Mouse (Mus musculus) liver, embryonic 14.5 days (tissue): Measurements from ENCODE around the gene Ptk6. TPM values are rescaled to one million over a fixed set of nuclear protein-coding genes. Genes with fewer than 3 reads are reported as not detected.
A peak's percentile ranks its signal among the peaks of the same experiment; 100 is the strongest.

Source experiments
- ATAC-seq: fragments of 200-750 bp; cut with Nextera tagmentation; 2 replicates; pipeline ENCODE4 v1.8.0; 2017; ENCODE audit warnings: moderate number of reproducible peaks, mild to moderate bottlenecking, moderate library complexity; ENCODE audit not compliant: insufficient read depth
- DNase-seq, 3 experiments: peaks; one replicate each; pipeline ENCODE4 v3.0.0-alpha.2; 2012 to 2013; ENCODE audit warnings: low read depth in 3 of 3, low spot score in 3 of 3
- H3K27ac ChIP-seq: fragments of 300-500 bp; sonication (generic); 2 replicates; pipeline ENCODE4 v1.5.1; 2014; ENCODE audit warnings: moderate library complexity, mild to moderate bottlenecking, control low read depth, inconsistent platforms
- H3K27me3 ChIP-seq: fragments of 300-500 bp; sonication (generic); 2 replicates; pipeline ENCODE4 v1.6.1; 2014; ENCODE audit warnings: mild to moderate bottlenecking, low read length, moderate library complexity; ENCODE audit not compliant: control insufficient read depth, insufficient read depth
- H3K36me3 ChIP-seq: fragments of 300-500 bp; sonication (generic); replicated peaks from 2 replicates; pipeline ENCODE4 v1.6.1; 2014; ENCODE audit warnings: low read depth; ENCODE audit not compliant: control insufficient read depth, insufficient read depth
- H3K4me1 ChIP-seq, 2 experiments: fragments of 200-500 bp in 1 of 2; fragments of 300-500 bp in 1 of 2; sonication (generic) in 1 of 2; replicated peaks; 2 replicates each; pipeline ENCODE4 v1.6.1; 2012 to 2014; ENCODE audit warnings: antibody characterized with exemption in 1 of 2, inconsistent platforms in 1 of 2, low read length in 1 of 2; ENCODE audit not compliant: control insufficient read depth in 2 of 2, insufficient read depth in 2 of 2
- H3K4me2 ChIP-seq: fragments of 300-500 bp; sonication (generic); 2 replicates; pipeline ENCODE4 v1.6.1; 2014; ENCODE audit warnings: low read depth, mild to moderate bottlenecking, control low read depth, moderate library complexity
- H3K4me3 ChIP-seq, 2 experiments: fragments of 200-500 bp in 1 of 2; fragments of 300-500 bp in 1 of 2; sonication (generic) in 1 of 2; 2 replicates each; pipeline ENCODE4 v1.5.1; 2012 to 2014; ENCODE audit warnings: low read depth in 2 of 2, low read length in 2 of 2, mild to moderate bottlenecking in 2 of 2, control low read depth in 1 of 2, inconsistent platforms in 1 of 2, moderate library complexity in 1 of 2; ENCODE audit not compliant: insufficient read depth in 1 of 2
- H3K9ac ChIP-seq: fragments of 300-500 bp; sonication (generic); replicated peaks from 2 replicates; pipeline ENCODE4 v1.6.1; 2014; ENCODE audit warnings: mild to moderate bottlenecking, control low read depth, moderate library complexity
- H3K9me3 ChIP-seq: fragments of 300-500 bp; sonication (generic); 2 replicates; pipeline ENCODE4 v1.6.1; 2016; ENCODE audit warnings: low read length, mixed read lengths; ENCODE audit not compliant: control insufficient read depth
- CTCF ChIP-seq: IDR thresholded peaks from 2 replicates; pipeline ENCODE4 v1.5.1; 2016; ENCODE audit warnings: antibody characterized with exemption, low read depth, control low read depth
- EP300 ChIP-seq: IDR thresholded peaks from 2 replicates; pipeline ENCODE4 v1.6.1; 2016; ENCODE audit warnings: antibody characterized with exemption, low read depth
- WGBS: fragments of 180-500 bp; shearing (Covaris S2); extraction: QIAGEN DNeasy Blood & Tissue Kit; methylation state at CpG from one replicate; pipeline ENCODE4 v1.1.7; 2014; ENCODE audit not compliant: insufficient replicate concordance; 5-methylcytosine and 5-hydroxymethylcytosine counted together
- polyA plus RNA-seq, 2 experiments: library from polyadenylated mRNA; depleted of rRNA in 1 of 2; stranded (reverse) in 1 of 2; unstranded in 1 of 2; fragments of >200 nt; fragmentation: Nextera tagmentation in 1 of 2; extraction: Ambion mirVana in 1 of 2; gene quantifications; 2 replicates each; pipeline versions ENCODE4 v1.2.1 to v1.2.3; 2012 to 2014

Ptk6 gene
- polyA plus RNA-seq, 2 experiments = 0.06 TPM; not detected in 1

GRCm38 (mm10) chr2:181187121-181188000 lies 15.2 kb downstream of the Ptk6 start, which contains the start of gene Ppdpf:
Gene Ppdpf, plus strand, starts transcription at chr2:181187247.
- Histone ChIP-seq H3K27me3 (no peaks in the 10 kb centered on the region), H3K27ac (peak within 1 kb of the TSS; percentile 57), H3K4me2 (peak within 1 kb of the TSS; percentile 96), H3K4me3 (peak within 1 kb of the TSS; percentile 71 to 80), H3K4me1 (peaks cover 8 to 11% of the 10 kb centered on the region in 2 experiments), H3K36me3 (no peaks in the 10 kb centered on the region), H3K9ac (peak within 1 kb of the TSS; percentile 91), H3K9me3 (no peaks in the 10 kb centered on the region)
- ATAC-seq (peak; percentile 97), DNase-seq (peak; percentile 91 to 94 (median 94))
- TF ChIP-seq CTCF (peak; percentile 57), EP300 (0 out of 2 replicates have a peak, but pooled peaks have one; percentile 6)
- under 1% methylated on average over 64 of the region's 64 CpGs for whole genome bisulfite sequencing

DNA sequence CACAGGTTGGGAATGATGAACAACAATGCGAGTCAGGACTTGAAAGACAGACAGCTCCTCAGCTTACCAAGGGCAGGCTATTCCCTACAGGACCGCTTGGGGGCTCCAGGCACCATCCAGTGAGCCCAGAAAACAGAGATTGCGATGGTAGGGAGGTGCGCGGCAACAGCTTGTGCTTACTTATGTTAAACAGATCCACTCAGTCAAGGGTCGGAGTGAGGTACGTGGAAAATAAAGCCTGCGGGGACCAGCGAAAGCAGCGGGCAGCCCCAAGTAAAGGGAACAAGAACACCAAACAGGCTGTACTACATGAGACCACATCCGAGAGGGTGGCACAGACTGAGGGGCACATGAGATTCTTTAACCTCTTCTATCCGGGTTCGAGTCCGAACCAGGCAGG lies 16.0 kb downstream of the Ptk6 start:
- peak; percentile 82 for ATAC-seq
- peaks cover 8 to 11% of the 10 kb centered on the region in 2 experiments for H3K4me1 ChIP-seq
- H3K9ac ChIP-seq = peak overlapping the region; percentile 58
- H3K36me3 ChIP-seq = no peaks in the 10 kb centered on the region
- under 1% methylated on average over 14 of the region's 14 CpGs for WGBS
- H3K4me3 ChIP-seq = peak overlapping the region; percentile 71 to 80
- peak; percentile 72 to 80 (median 78) for DNase-seq
- no peaks in the 10 kb centered on the region for H3K9me3 ChIP-seq
- H3K27me3 ChIP-seq = no peaks in the 10 kb centered on the region
- peak overlapping the region; percentile 96 for H3K4me2 ChIP-seq
- TF ChIP-seq CTCF (peak; percentile 100), EP300 (no peak)
- peak overlapping the region; percentile 57 for H3K27ac ChIP-seq

- no peak overlapping the region for H3K27ac ChIP-seq
- H3K36me3 ChIP-seq = no peaks in the 10 kb centered on the region
- H3K4me2 ChIP-seq = no peak overlapping the region
- H3K9ac ChIP-seq = no peak overlapping the region
- 52% methylated on average over 6 of the region's 6 CpGs for WGBS
- TF ChIP-seq EP300 (no peak), CTCF (no peak)
- H3K27me3 ChIP-seq = no peaks in the 10 kb centered on the region
- ATAC-seq (no peak), DNase-seq (no peak)
- H3K4me1 ChIP-seq = no peaks in the 10 kb centered on the region
- H3K9me3 ChIP-seq = no peaks in the 10 kb centered on the region
- H3K4me3 ChIP-seq = no peak overlapping the region
Observed at GRCm38 (mm10) chr2:181180898-181181297, 21.7 kb downstream of the Ptk6 start.

- no peak for TF ChIP-seq CTCF
- no peak for TF ChIP-seq EP300
- DNase-seq (no peak), ATAC-seq (no peak)
- no peaks in the 10 kb centered on the region for H3K9me3 ChIP-seq
- H3K4me3 ChIP-seq = no peak overlapping the region
- no peaks in the 10 kb centered on the region for H3K27me3 ChIP-seq
- WGBS = 42% methylated on average over 5 of the region's 5 CpGs
- no peak overlapping the region for H3K4me2 ChIP-seq
- H3K27ac ChIP-seq = no peak overlapping the region
- H3K36me3 ChIP-seq = no peaks in the 10 kb centered on the region
- no peak overlapping the region for H3K9ac ChIP-seq
- no peaks in the 10 kb centered on the region for H3K4me1 ChIP-seq
Observed at GRCm38 (mm10) chr2:181178471-181178870, 24.1 kb downstream of the Ptk6 start.

- ATAC-seq (no peak), DNase-seq (no peak)
- H3K4me2 ChIP-seq = no peak overlapping the region
- H3K9me3 ChIP-seq = no peaks in the 10 kb centered on the region
- WGBS = 46% methylated on average over 3 of the region's 3 CpGs
- H3K4me1 ChIP-seq = no peaks in the 10 kb centered on the region
- no peak overlapping the region for H3K27ac ChIP-seq
- H3K4me3 ChIP-seq = no peak overlapping the region
- H3K27me3 ChIP-seq = no peaks in the 10 kb centered on the region
- no peak overlapping the region for H3K9ac ChIP-seq
- TF ChIP-seq CTCF (no peak), EP300 (no peak)
- no peaks in the 10 kb centered on the region for H3K36me3 ChIP-seq
Observed at GRCm38 (mm10) chr2:181178015-181178414, 24.6 kb downstream of the Ptk6 start.
